Mouse (Mus musculus): ENCODE measurements around the gene Sparc. TPM values are rescaled to one million over a fixed set of nuclear protein-coding genes. Genes with fewer than 3 reads are reported as not detected.

Sparc gene
- polyA plus RNA-seq, 2 experiments, result 1,741 to 2,257 TPM

- no peaks in the 10 kb centered on the region for H3K36me3 ChIP-seq (ENCODE audit: control insufficient read depth, insufficient read depth, low read length)
- H3K9me3 ChIP-seq (ENCODE audit: control insufficient read depth, low read length), result no peaks in the 10 kb centered on the region
- no peaks in the 10 kb centered on the region for H3K4me1 ChIP-seq (ENCODE audit: control insufficient read depth, insufficient read depth, low read length)
- no peak for TF ChIP-seq POLR2A (IDR thresholded peaks at IDR 0.05; ENCODE audit: borderline replicate concordance, extremely low read depth, insufficient read depth, insufficient read length)
- no peak overlapping the region for H3K9ac ChIP-seq (ENCODE audit: low read depth, low read length, severe bottlenecking)
- WGBS, result 65% methylated on average over 15 of the region's 15 CpGs
- peak; percentile 28 for DNase-seq (ENCODE audit: low spot score)
- H3K27me3 ChIP-seq (ENCODE audit: control insufficient read depth, insufficient read depth, low read length), result no peaks in the 10 kb centered on the region
- no peak overlapping the region for H3K27ac ChIP-seq (replicated peaks; ENCODE audit: low read depth, low read length)
- H3K4me2 ChIP-seq (replicated peaks; ENCODE audit: low read depth, low read length, severe bottlenecking), result no peak overlapping the region
- no peak for ATAC-seq (ENCODE audit: low FRiP score, low read depth)
- H3K4me3 ChIP-seq (replicated peaks; ENCODE audit: low read length), result no peak overlapping the region
Observed at GRCm38 (mm10) chr11:55358094-55358783, 64.7 kb downstream of the Sparc start.

GRCm38 (mm10) chr11:55356846-55357245 is 66.1 kb downstream of the Sparc start:
- Histone ChIP-seq H3K4me2 (replicated peaks; ENCODE audit: low read depth, low read length, severe bottlenecking) (no peak overlapping the region), H3K27me3 (ENCODE audit: control insufficient read depth, insufficient read depth, low read length) (no peaks in the 10 kb centered on the region), H3K9me3 (ENCODE audit: control insufficient read depth, low read length) (no peaks in the 10 kb centered on the region), H3K36me3 (ENCODE audit: control insufficient read depth, insufficient read depth, low read length) (no peaks in the 10 kb centered on the region), H3K27ac (replicated peaks; ENCODE audit: low read depth, low read length) (no peak overlapping the region), H3K9ac (ENCODE audit: low read depth, low read length, severe bottlenecking) (no peak overlapping the region), H3K4me3 (replicated peaks; ENCODE audit: low read length) (no peak overlapping the region), H3K4me1 (ENCODE audit: control insufficient read depth, insufficient read depth, low read length) (no peaks in the 10 kb centered on the region)
- ATAC-seq (ENCODE audit: low FRiP score, low read depth) (no peak), DNase-seq (ENCODE audit: low spot score) (no peak)
- 93% methylated on average over 2 of the region's 2 CpGs for WGBS
- no peak for TF ChIP-seq POLR2A (IDR thresholded peaks at IDR 0.05; ENCODE audit: borderline replicate concordance, extremely low read depth, insufficient read depth, insufficient read length)

Other genes starting within 250 kb of the Sparc start
- 1.7 and 2.3 TPM in 2 replicates for gene Slc36a2, start 238.1 kb downstream of the Sparc start, polyA plus RNA-seq (2012; rRNA removed)
- 1.4 and 2.2 TPM in 2 replicates for gene Slc36a2, start 238.1 kb downstream of the Sparc start, polyA plus RNA-seq (2014; fragmentation: Nextera tagmentation; extraction: Ambion mirVana)
- gene Slc36a1, start 218.8 kb downstream of the Sparc start, polyA plus RNA-seq (2012; rRNA removed), result 15.9 and 20.2 TPM in 2 replicates
- gene Slc36a1, start 218.8 kb downstream of the Sparc start, polyA plus RNA-seq (2014; fragmentation: Nextera tagmentation; extraction: Ambion mirVana), result 2.1 and 2.6 TPM in 2 replicates
- gene Fat2, start 86.6 kb downstream of the Sparc start, polyA plus RNA-seq (2012; rRNA removed), result 1.3 TPM in 2 replicates
- 1.1 and 1.4 TPM in 2 replicates for gene Fat2, start 86.6 kb downstream of the Sparc start, polyA plus RNA-seq (2014; fragmentation: Nextera tagmentation; extraction: Ambion mirVana)
- 236 and 256 TPM in 2 replicates for gene Atox1, start 38.1 kb upstream of the Sparc start, polyA plus RNA-seq (2012; rRNA removed)
- 428 and 474 TPM in 2 replicates for gene Atox1, start 38.1 kb upstream of the Sparc start, polyA plus RNA-seq (2014; fragmentation: Nextera tagmentation; extraction: Ambion mirVana)
- 77.7 and 79.0 TPM in 2 replicates for gene G3bp1, start 46.5 kb upstream of the Sparc start, polyA plus RNA-seq (2012; rRNA removed)
- gene G3bp1, start 46.5 kb upstream of the Sparc start, polyA plus RNA-seq (2014; fragmentation: Nextera tagmentation; extraction: Ambion mirVana), result 170 and 171 TPM in 2 replicates
- gene Glra1, start 185.0 kb upstream of the Sparc start, polyA plus RNA-seq (2012; rRNA removed), result 0.03 TPM in 1 of 2 replicates, not detected in the other
- gene Glra1, start 185.0 kb upstream of the Sparc start, polyA plus RNA-seq (2014; fragmentation: Nextera tagmentation; extraction: Ambion mirVana), result not detected in 2 replicates